Mouse (Mus musculus) kidney, adult 2 months (tissue): ENCODE measurements at regions not wholly inside any gene's neighbourhood (a gene's known extent, or its start where the extent isn't known, plus 50 kb on each side); places are given as distances from the start of the nearest gene placed in this dataset.

Source experiments
- DNase-seq: peaks from one replicate; pipeline ENCODE4 v3.0.0; 2021
- H3K27ac ChIP-seq: fragments of 200-500 bp; 2 replicates; pipeline ENCODE4 v1.5.1; 2012; ENCODE audit warnings: low read depth, low read length, control low read depth, inconsistent platforms; ENCODE audit not compliant: insufficient read depth
- H3K27me3 ChIP-seq: fragments of 200-500 bp; replicated peaks from 2 replicates; pipeline ENCODE4 v1.6.1; 2012; ENCODE audit warnings: mild to moderate bottlenecking, moderate library complexity, low read length, inconsistent platforms; ENCODE audit not compliant: control insufficient read depth, insufficient read depth
- H3K36me3 ChIP-seq: fragments of 200-500 bp; 2 replicates; pipeline ENCODE4 v1.6.1; 2012; ENCODE audit warnings: mild to moderate bottlenecking, moderate library complexity, low read length, inconsistent platforms; ENCODE audit not compliant: control insufficient read depth, insufficient read depth
- H3K4me1 ChIP-seq: fragments of 200-500 bp; 2 replicates; pipeline ENCODE4 v1.6.1; 2011; ENCODE audit warnings: low read length; ENCODE audit not compliant: control insufficient read depth, insufficient read depth
- H3K4me3 ChIP-seq: fragments of 200-500 bp; 2 replicates; pipeline ENCODE4 v1.5.1; 2011; ENCODE audit warnings: mild to moderate bottlenecking, low read depth, low read length, control low read depth; ENCODE audit not compliant: insufficient read depth
- CTCF ChIP-seq: fragments of 200-500 bp; conservative IDR thresholded peaks from 2 replicates; pipeline ENCODE4 v1.5.1; 2011; ENCODE audit warnings: low read depth, mild to moderate bottlenecking, control low read depth, low read length, moderate library complexity, mixed read lengths; ENCODE audit not compliant: insufficient read depth, insufficient read length
- POLR2A ChIP-seq: fragments of 200-500 bp; IDR thresholded peaks from one replicate; pipeline ENCODE4 v1.6.1; 2011; ENCODE audit warnings: low read depth, low read length, control low read depth
- WGBS: fragments of 180-500 bp; shearing (Covaris S2); methylation state at CpG from one replicate; pipeline ENCODE4 v1.1.7; 2018; 5-methylcytosine and 5-hydroxymethylcytosine counted together

- peak; percentile 31 for DNase-seq
- TF ChIP-seq POLR2A, result no peak
- TF ChIP-seq CTCF, result peak; percentile 23; the same call in 1 of the 2 replicates
- Histone ChIP-seq H3K27ac (no peak overlapping the region), H3K27me3 (no peaks in the 10 kb centered on the region), H3K4me1 (no peaks in the 10 kb centered on the region), H3K4me3 (no peak overlapping the region), H3K36me3 (no peaks in the 10 kb centered on the region)
- 23% methylated on average over 7 of the region's 7 CpGs for WGBS
These were observed 818.4 kb upstream of the Prmt6 start for GRCm38 (mm10) chr3:111069156-111069555.

GRCm38 (mm10) chr3:111049638-111050037, 798.8 kb upstream of the Prmt6 start:
- Histone ChIP-seq H3K27ac (no peak overlapping the region), H3K4me3 (no peak overlapping the region), H3K27me3 (no peaks in the 10 kb centered on the region), H3K4me1 (no peaks in the 10 kb centered on the region), H3K36me3 (no peaks in the 10 kb centered on the region)
- DNase-seq, result no peak
- 46% methylated on average over 2 of the region's 2 CpGs for WGBS
- TF ChIP-seq POLR2A, result no peak
- no peak for TF ChIP-seq CTCF
